Mouse (Mus musculus) embryonic facial prominence, embryonic 12.5 days (tissue): Measurements from ENCODE around the gene Ptpn1. TPM values are rescaled to one million over a fixed set of nuclear protein-coding genes. Genes with fewer than 3 reads are reported as not detected.

ENCODE experiments used
- ATAC-seq: fragments of 200-750 bp; cut with Nextera tagmentation; 2 replicates; pipeline ENCODE4 v1.8.0; 2017; ENCODE audit not compliant: insufficient number of reproducible peaks, insufficient read depth, low FRiP score, low TSS enrichment
- H3K27ac ChIP-seq: fragments of 300-500 bp; sonication (generic); 2 replicates; pipeline ENCODE4 v1.5.1; 2016; ENCODE audit warnings: mild to moderate bottlenecking
- H3K27me3 ChIP-seq: fragments of 300-500 bp; sonication (generic); 2 replicates; pipeline ENCODE4 v1.6.1; 2016; ENCODE audit warnings: mild to moderate bottlenecking, moderate library complexity
- H3K36me3 ChIP-seq: fragments of 300-500 bp; sonication (generic); 2 replicates; pipeline ENCODE4 v1.6.1; 2016; ENCODE audit warnings: mild to moderate bottlenecking
- H3K4me1 ChIP-seq: fragments of 300-500 bp; sonication (generic); 2 replicates; pipeline ENCODE4 v1.6.1; 2016
- H3K4me2 ChIP-seq: fragments of 300-500 bp; sonication (generic); replicated peaks from 2 replicates; pipeline ENCODE4 v1.6.1; 2016; ENCODE audit warnings: mild to moderate bottlenecking, moderate library complexity
- H3K4me3 ChIP-seq: fragments of 300-500 bp; sonication (generic); 2 replicates; pipeline ENCODE4 v1.5.1; 2016; ENCODE audit warnings: mild to moderate bottlenecking
- H3K9ac ChIP-seq: fragments of 300-500 bp; sonication (generic); 2 replicates; pipeline ENCODE4 v1.6.1; 2016; ENCODE audit warnings: mild to moderate bottlenecking, moderate library complexity
- H3K9me3 ChIP-seq: fragments of 300-500 bp; sonication (generic); 2 replicates; pipeline ENCODE4 v1.6.1; 2016; ENCODE audit warnings: mild to moderate bottlenecking, moderate library complexity
- WGBS: fragments of 180-500 bp; shearing (Covaris S2); methylation state at CpG from one replicate; pipeline ENCODE4 v1.1.7; 2016; 5-methylcytosine and 5-hydroxymethylcytosine counted together
- polyA plus RNA-seq: library from polyadenylated mRNA; unstranded; fragments of >200 nt; fragmentation: Nextera tagmentation; extraction: Ambion mirVana; gene quantifications from 2 replicates; pipeline ENCODE4 v1.2.1, GENCODE M21; 2016

Gene Ptpn1
- polyA plus RNA-seq, 1 experiment from 2014 or later = 60.8 TPM

- Histone ChIP-seq H3K9me3 (no peaks in the 10 kb centered on the region), H3K4me1 (peaks cover 15% of the 10 kb centered on the region; the same call in 1 of the 2 replicates), H3K27me3 (no peaks in the 10 kb centered on the region), H3K9ac (no peak overlapping the region), H3K36me3 (peaks cover 20% of the 10 kb centered on the region), H3K27ac (no peak overlapping the region), H3K4me2 (no peak overlapping the region), H3K4me3 (no peak overlapping the region)
- 81% methylated on average over 8 of the region's 8 CpGs for WGBS
- no peak for ATAC-seq
Measured at GRCm38 (mm10) chr2:167960584-167960983, 28.7 kb downstream of the Ptpn1 start.

GRCm38 (mm10) chr2:167962347-167962746 is 30.5 kb downstream of the Ptpn1 start:
- Histone ChIP-seq H3K4me2 (no peak overlapping the region), H3K27ac (no peak overlapping the region), H3K9me3 (no peaks in the 10 kb centered on the region), H3K4me3 (no peak overlapping the region), H3K9ac (no peak overlapping the region), H3K27me3 (no peaks in the 10 kb centered on the region), H3K36me3 (peaks cover 37% of the 10 kb centered on the region), H3K4me1 (peaks cover 15% of the 10 kb centered on the region; the same call in 1 of the 2 replicates)
- 83% methylated on average over 6 of the region's 6 CpGs for WGBS
- ATAC-seq = no peak

- Histone ChIP-seq H3K4me3 (no peak overlapping the region), H3K36me3 (peaks cover 45% of the 10 kb centered on the region), H3K9me3 (no peaks in the 10 kb centered on the region), H3K27me3 (no peaks in the 10 kb centered on the region), H3K27ac (no peak overlapping the region), H3K9ac (no peak overlapping the region), H3K4me2 (no peak overlapping the region), H3K4me1 (peaks cover 12% of the 10 kb centered on the region; the same call in 1 of the 2 replicates)
- ATAC-seq = no peak
- WGBS = 82% methylated on average over 4 of the region's 4 CpGs
Measured at GRCm38 (mm10) chr2:167963176-167963575, 31.3 kb downstream of the Ptpn1 start.

- Histone ChIP-seq H3K9me3 (no peaks in the 10 kb centered on the region), H3K4me3 (no peak overlapping the region), H3K4me1 (peaks cover 7% of the 10 kb centered on the region; the same call in 1 of the 2 replicates), H3K27me3 (no peaks in the 10 kb centered on the region), H3K9ac (no peak overlapping the region), H3K4me2 (no peak overlapping the region), H3K36me3 (peaks cover 52% of the 10 kb centered on the region), H3K27ac (no peak overlapping the region)
- no peak for ATAC-seq
- WGBS = 89% methylated on average over 9 of the region's 9 CpGs
Measured at GRCm38 (mm10) chr2:167963778-167964300, 32.0 kb downstream of the Ptpn1 start.

GRCm38 (mm10) chr2:167964320-167964719 is 32.5 kb downstream of the Ptpn1 start:
- Histone ChIP-seq H3K4me1 (peaks cover 2% of the 10 kb centered on the region; the same call in 1 of the 2 replicates), H3K27me3 (no peaks in the 10 kb centered on the region), H3K4me2 (no peak overlapping the region), H3K4me3 (no peak overlapping the region), H3K9ac (no peak overlapping the region), H3K36me3 (peaks cover 53% of the 10 kb centered on the region), H3K9me3 (no peaks in the 10 kb centered on the region), H3K27ac (no peak overlapping the region)
- ATAC-seq = no peak; the same call in 1 of the 2 replicates
- 92% methylated on average over 9 of the region's 9 CpGs for WGBS

- Histone ChIP-seq H3K27me3 (no peaks in the 10 kb centered on the region), H3K36me3 (peaks cover 58% of the 10 kb centered on the region), H3K27ac (no peak overlapping the region), H3K4me3 (no peak overlapping the region), H3K9me3 (no peaks in the 10 kb centered on the region), H3K4me1 (no peaks in the 10 kb centered on the region), H3K9ac (no peak overlapping the region), H3K4me2 (no peak overlapping the region)
- 89% methylated on average over 3 of the region's 3 CpGs for WGBS
- no peak for ATAC-seq
Measured at GRCm38 (mm10) chr2:167965911-167966310, 34.1 kb downstream of the Ptpn1 start.

- H3K27ac ChIP-seq = no peak overlapping the region
- ATAC-seq = no peak
- no peaks in the 10 kb centered on the region for H3K27me3 ChIP-seq
- 93% methylated on average over 7 of the region's 7 CpGs for WGBS
- H3K9me3 ChIP-seq = no peaks in the 10 kb centered on the region
- no peaks in the 10 kb centered on the region for H3K4me1 ChIP-seq
- no peak overlapping the region for H3K4me3 ChIP-seq
- no peak overlapping the region for H3K4me2 ChIP-seq
- no peak overlapping the region for H3K9ac ChIP-seq
- H3K36me3 ChIP-seq = peaks cover 82% of the 10 kb centered on the region
Measured at GRCm38 (mm10) chr2:167968504-167968903, 36.6 kb downstream of the Ptpn1 start.

- no peak overlapping the region for H3K4me3 ChIP-seq
- H3K36me3 ChIP-seq = peaks cover 83% of the 10 kb centered on the region
- no peak overlapping the region for H3K9ac ChIP-seq
- no peak for ATAC-seq
- H3K9me3 ChIP-seq = no peaks in the 10 kb centered on the region
- 82% methylated on average over 10 of the region's 10 CpGs for WGBS
- H3K4me1 ChIP-seq = no peaks in the 10 kb centered on the region
- H3K4me2 ChIP-seq = no peak overlapping the region
- H3K27ac ChIP-seq = no peak overlapping the region
- no peaks in the 10 kb centered on the region for H3K27me3 ChIP-seq
Measured at GRCm38 (mm10) chr2:167969851-167970541, 38.1 kb downstream of the Ptpn1 start.

GRCm38 (mm10) chr2:167972146-167972545 is 40.3 kb downstream of the Ptpn1 start:
- no peak overlapping the region for H3K4me2 ChIP-seq
- peaks cover 82% of the 10 kb centered on the region for H3K36me3 ChIP-seq
- no peaks in the 10 kb centered on the region for H3K4me1 ChIP-seq
- H3K9me3 ChIP-seq = no peaks in the 10 kb centered on the region
- H3K4me3 ChIP-seq = no peak overlapping the region
- H3K27ac ChIP-seq = no peak overlapping the region
- no peaks in the 10 kb centered on the region for H3K27me3 ChIP-seq
- H3K9ac ChIP-seq = no peak overlapping the region
- no peak for ATAC-seq
- WGBS = 81% methylated on average over 5 of the region's 5 CpGs

- H3K27me3 ChIP-seq = no peaks in the 10 kb centered on the region
- no peak for ATAC-seq
- peaks cover 82% of the 10 kb centered on the region for H3K36me3 ChIP-seq
- no peaks in the 10 kb centered on the region for H3K4me1 ChIP-seq
- H3K9me3 ChIP-seq = no peaks in the 10 kb centered on the region
- no peak overlapping the region for H3K4me2 ChIP-seq
- H3K27ac ChIP-seq = no peak overlapping the region
- no peak overlapping the region for H3K9ac ChIP-seq
- H3K4me3 ChIP-seq = no peak overlapping the region
- 46% methylated on average over 1 of the region's 1 CpGs for WGBS
Measured at GRCm38 (mm10) chr2:167972809-167973208, 41.0 kb downstream of the Ptpn1 start.

GRCm38 (mm10) chr2:167975746-167976145 is 43.9 kb downstream of the Ptpn1 start:
- Histone ChIP-seq H3K27ac (no peak overlapping the region), H3K9me3 (no peaks in the 10 kb centered on the region), H3K4me1 (no peaks in the 10 kb centered on the region), H3K9ac (no peak overlapping the region), H3K4me2 (no peak overlapping the region), H3K27me3 (no peaks in the 10 kb centered on the region), H3K4me3 (no peak overlapping the region), H3K36me3 (peaks cover 78% of the 10 kb centered on the region)
- WGBS = 89% methylated on average over 12 of the region's 12 CpGs
- ATAC-seq = no peak

- WGBS = 93% methylated on average over 10 of the region's 10 CpGs
- no peak for ATAC-seq
- H3K4me1 ChIP-seq = no peaks in the 10 kb centered on the region
- no peaks in the 10 kb centered on the region for H3K9me3 ChIP-seq
- peaks cover 54% of the 10 kb centered on the region for H3K36me3 ChIP-seq
- H3K4me2 ChIP-seq = no peak overlapping the region
- H3K27me3 ChIP-seq = no peaks in the 10 kb centered on the region
- H3K9ac ChIP-seq = no peak overlapping the region
- no peak overlapping the region for H3K27ac ChIP-seq
- no peak overlapping the region for H3K4me3 ChIP-seq
Measured at GRCm38 (mm10) chr2:167978271-167978670, 46.4 kb downstream of the Ptpn1 start.
